Mouse (Mus musculus) limb, embryonic 15.5 days (tissue): ENCODE data around the gene Ino80. TPM values are rescaled to one million over a fixed set of nuclear protein-coding genes. Genes with fewer than 3 reads are reported as not detected.

Experiments
- ATAC-seq: fragments of 200-750 bp; cut with Nextera tagmentation; 2 replicates; pipeline ENCODE4 v1.8.0; 2017; ENCODE audit warnings: low read depth, moderate TSS enrichment; ENCODE audit not compliant: insufficient number of reproducible peaks, low FRiP score, low TSS enrichment
- H3K27ac ChIP-seq: fragments of 300-500 bp; sonication (generic); 2 replicates; pipeline ENCODE4 v1.5.1; 2015; ENCODE audit warnings: moderate library complexity, mild to moderate bottlenecking, inconsistent platforms
- H3K27me3 ChIP-seq: fragments of 300-500 bp; sonication (generic); 2 replicates; pipeline ENCODE4 v1.6.1; 2015; ENCODE audit warnings: inconsistent platforms
- H3K36me3 ChIP-seq: fragments of 300-500 bp; sonication (generic); 2 replicates; pipeline ENCODE4 v1.6.1; 2015; ENCODE audit warnings: inconsistent platforms
- H3K4me1 ChIP-seq: fragments of 300-500 bp; sonication (generic); 2 replicates; pipeline ENCODE4 v1.6.1; 2015; ENCODE audit warnings: inconsistent platforms
- H3K4me2 ChIP-seq: fragments of 300-500 bp; sonication (generic); 2 replicates; pipeline ENCODE4 v1.6.1; 2015; ENCODE audit warnings: mild to moderate bottlenecking, inconsistent platforms
- H3K4me3 ChIP-seq: fragments of 300-500 bp; sonication (generic); 2 replicates; pipeline ENCODE4 v1.5.1; 2015; ENCODE audit warnings: mild to moderate bottlenecking, inconsistent platforms
- H3K9ac ChIP-seq: fragments of 300-500 bp; sonication (generic); 2 replicates; pipeline ENCODE4 v1.6.1; 2015; ENCODE audit warnings: inconsistent platforms
- H3K9me3 ChIP-seq: fragments of 300-500 bp; sonication (generic); 2 replicates; pipeline ENCODE4 v1.6.1; 2016; ENCODE audit warnings: inconsistent platforms
- WGBS: fragments of 180-500 bp; shearing (Covaris S2); methylation state at CpG from one replicate; pipeline ENCODE4 v1.1.7; 2015; 5-methylcytosine and 5-hydroxymethylcytosine counted together
- polyA plus RNA-seq: library from polyadenylated mRNA; unstranded; fragments of >200 nt; fragmentation: Nextera tagmentation; extraction: Ambion mirVana; gene quantifications from 2 replicates; pipeline ENCODE4 v1.2.1, GENCODE M21; 2015

The Ino80 gene
- polyA plus RNA-seq, 1 experiment from 2014 or later = 4.0 TPM

DNA sequence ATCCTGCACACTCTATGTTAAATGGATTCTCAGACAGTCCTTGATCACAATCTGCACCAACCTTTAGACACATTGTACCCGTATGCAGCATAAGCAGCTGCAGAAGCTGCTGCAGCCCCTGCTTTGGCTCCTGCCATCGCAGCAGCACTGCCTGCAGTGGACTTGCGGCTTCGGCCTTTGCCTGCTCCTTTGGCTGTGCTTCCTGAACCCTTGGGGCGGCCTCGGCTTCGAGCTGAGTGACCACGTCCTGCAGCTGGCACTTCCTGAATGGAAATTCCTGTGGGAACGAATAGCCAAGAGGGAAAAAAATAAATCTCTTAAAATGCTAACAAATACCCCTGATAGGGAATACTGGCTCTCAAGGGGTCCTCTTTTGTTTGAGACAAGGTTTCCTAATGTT, 100.2 kb downstream of the Ino80 start:
- Histone ChIP-seq H3K9me3 (no peaks in the 10 kb centered on the region), H3K4me3 (no peak overlapping the region), H3K27ac (no peak overlapping the region), H3K4me2 (no peak overlapping the region), H3K9ac (no peak overlapping the region), H3K4me1 (no peaks in the 10 kb centered on the region), H3K27me3 (no peaks in the 10 kb centered on the region), H3K36me3 (peaks cover 93% of the 10 kb centered on the region)
- no peak for ATAC-seq
- 83% methylated on average over 9 of the region's 9 CpGs for WGBS

DNA sequence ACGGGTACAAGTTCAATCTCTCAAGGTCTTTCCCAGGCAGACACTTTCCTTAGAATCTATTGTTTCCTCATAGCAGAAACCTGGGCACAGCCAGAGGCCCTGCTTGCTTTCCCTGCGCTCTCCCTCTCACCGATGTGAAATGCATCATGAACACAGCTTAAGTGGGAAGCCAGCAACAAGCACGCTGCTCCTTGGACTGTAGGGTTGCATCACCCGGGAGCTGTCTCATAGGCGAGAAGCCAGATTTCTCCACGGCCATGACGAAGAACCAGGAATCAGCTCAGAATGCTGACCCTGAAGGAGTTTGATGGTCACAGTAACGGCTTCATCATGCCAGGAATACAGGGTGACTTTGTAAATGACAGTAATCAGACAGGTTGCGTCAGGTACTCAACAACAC, 107.4 kb downstream of the Ino80 start:
- H3K4me3 ChIP-seq = no peak overlapping the region
- WGBS = 92% methylated on average over 10 of the region's 10 CpGs
- peaks cover 59% of the 10 kb centered on the region for H3K36me3 ChIP-seq
- H3K4me2 ChIP-seq = no peak overlapping the region
- no peaks in the 10 kb centered on the region for H3K4me1 ChIP-seq
- H3K9ac ChIP-seq = no peak overlapping the region
- H3K27ac ChIP-seq = no peak overlapping the region
- no peaks in the 10 kb centered on the region for H3K27me3 ChIP-seq
- H3K9me3 ChIP-seq = no peaks in the 10 kb centered on the region
- ATAC-seq = no peak

DNA sequence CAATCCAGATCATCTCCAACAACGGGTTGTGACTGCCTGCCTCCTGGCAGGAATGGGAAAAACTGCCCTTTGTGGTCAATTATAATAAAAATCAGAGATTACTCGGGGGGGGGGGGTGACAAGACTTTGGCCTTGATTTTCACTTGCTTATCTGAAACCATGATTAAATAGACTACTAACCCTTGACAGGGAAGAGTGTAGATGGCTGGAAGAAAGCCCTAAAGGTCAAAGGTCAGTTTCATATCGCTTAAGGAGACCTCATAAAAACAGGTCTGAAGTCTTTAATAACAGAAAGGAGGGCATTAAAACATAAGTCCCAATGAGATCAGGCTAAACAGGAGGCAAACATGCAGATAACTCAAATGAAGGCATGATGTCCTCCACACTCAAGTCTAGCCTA, 110.1 kb downstream of the Ino80 start:
- Histone ChIP-seq H3K27me3 (no peaks in the 10 kb centered on the region), H3K4me2 (no peak overlapping the region), H3K4me1 (no peaks in the 10 kb centered on the region), H3K9me3 (no peaks in the 10 kb centered on the region), H3K4me3 (no peak overlapping the region), H3K9ac (no peak overlapping the region), H3K27ac (no peak overlapping the region), H3K36me3 (peaks cover 33% of the 10 kb centered on the region)
- ATAC-seq = no peak
- 65% methylated on average over 3 of the region's 3 CpGs for WGBS

DNA sequence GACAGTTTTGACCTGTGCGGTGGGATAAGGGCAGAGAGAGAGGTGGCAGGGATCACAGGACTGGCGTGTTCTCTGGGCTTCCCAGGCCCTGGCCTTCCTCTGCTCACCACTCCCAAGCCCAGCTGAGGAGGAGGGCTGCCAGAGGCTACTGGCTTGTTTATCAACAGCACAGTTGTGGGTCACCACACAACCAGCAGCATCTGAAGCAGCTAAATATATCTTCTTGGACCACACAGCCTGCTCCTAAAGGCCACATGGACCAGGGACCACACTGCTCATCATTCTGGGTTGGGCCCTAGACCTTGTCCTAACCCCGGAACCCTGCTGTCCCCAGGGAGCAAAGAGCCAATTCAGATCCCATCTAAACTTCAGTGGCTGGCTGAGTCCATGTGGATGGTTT, 112.5 kb downstream of the Ino80 start:
- H3K27ac ChIP-seq = no peak overlapping the region
- H3K9me3 ChIP-seq = no peaks in the 10 kb centered on the region; the same call in 1 of the 2 replicates
- H3K4me3 ChIP-seq = no peak overlapping the region
- WGBS = 82% methylated on average over 3 of the region's 3 CpGs
- no peaks in the 10 kb centered on the region for H3K4me1 ChIP-seq
- no peak overlapping the region for H3K4me2 ChIP-seq
- no peak overlapping the region for H3K9ac ChIP-seq
- peaks cover 16% of the 10 kb centered on the region for H3K36me3 ChIP-seq
- no peak for ATAC-seq
- H3K27me3 ChIP-seq = no peaks in the 10 kb centered on the region

DNA sequence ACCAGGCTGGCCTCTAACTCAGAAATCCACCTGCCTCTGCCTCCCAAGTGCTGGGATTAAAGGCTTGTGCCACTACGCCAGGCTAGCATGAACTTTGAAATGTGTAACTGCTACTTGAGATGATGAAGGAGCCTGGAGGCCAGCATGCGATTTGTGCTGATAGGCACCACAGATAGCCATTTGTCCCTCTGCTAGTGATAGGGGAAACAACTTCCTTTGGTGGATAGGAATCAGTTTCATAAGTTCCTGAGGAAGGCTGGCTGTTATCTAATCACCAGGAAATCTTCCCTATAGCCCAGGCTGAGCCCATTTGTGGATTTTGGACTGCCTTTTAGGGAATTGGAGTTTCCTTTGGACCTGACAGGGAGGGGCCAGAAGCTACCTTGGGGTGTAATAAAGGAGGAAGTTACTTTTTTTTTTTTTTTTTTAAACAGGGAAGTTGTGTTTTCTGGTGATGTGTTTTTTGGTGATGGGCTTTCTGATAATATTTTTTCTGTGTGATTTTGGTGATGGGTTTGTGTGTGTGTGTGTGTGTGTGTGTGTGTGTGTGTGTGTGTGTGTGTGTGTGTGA, 117.7 kb downstream of the Ino80 start:
- ATAC-seq = no peak
- H3K4me3 ChIP-seq = no peak overlapping the region
- H3K27me3 ChIP-seq = no peaks in the 10 kb centered on the region
- no peak overlapping the region for H3K9ac ChIP-seq
- no peak overlapping the region for H3K4me2 ChIP-seq
- H3K27ac ChIP-seq = no peak overlapping the region
- WGBS = 72% methylated on average over 2 of the region's 2 CpGs
- H3K4me1 ChIP-seq = no peaks in the 10 kb centered on the region
- H3K9me3 ChIP-seq = no peaks in the 10 kb centered on the region; the same call in 1 of the 2 replicates
- no peaks in the 10 kb centered on the region for H3K36me3 ChIP-seq

DNA sequence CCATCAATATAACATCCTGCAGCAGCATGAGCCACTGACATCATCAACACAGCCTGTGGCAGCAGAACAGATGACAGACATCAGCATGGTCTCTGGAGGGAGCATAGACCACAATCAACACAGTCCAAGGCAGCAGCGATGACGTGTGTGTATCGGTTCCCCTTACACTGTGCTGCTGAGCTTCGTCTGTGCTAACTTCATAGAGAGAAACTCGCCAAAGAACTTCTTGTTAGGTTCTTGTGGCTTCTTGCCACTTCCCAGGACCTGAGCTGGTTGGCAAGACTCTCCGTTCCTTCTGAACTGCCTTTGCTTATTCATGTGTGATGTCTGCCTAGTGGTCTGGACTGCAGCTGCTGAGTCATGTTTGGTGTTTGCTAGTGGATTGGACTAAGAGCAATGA, 119.2 kb downstream of the Ino80 start:
- Histone ChIP-seq H3K9ac (no peak overlapping the region), H3K4me2 (no peak overlapping the region), H3K9me3 (no peaks in the 10 kb centered on the region; the same call in 1 of the 2 replicates), H3K27me3 (no peaks in the 10 kb centered on the region), H3K27ac (no peak overlapping the region), H3K36me3 (no peaks in the 10 kb centered on the region), H3K4me3 (no peak overlapping the region), H3K4me1 (no peaks in the 10 kb centered on the region)
- WGBS = 74% methylated on average over 6 of the region's 6 CpGs
- no peak for ATAC-seq

DNA sequence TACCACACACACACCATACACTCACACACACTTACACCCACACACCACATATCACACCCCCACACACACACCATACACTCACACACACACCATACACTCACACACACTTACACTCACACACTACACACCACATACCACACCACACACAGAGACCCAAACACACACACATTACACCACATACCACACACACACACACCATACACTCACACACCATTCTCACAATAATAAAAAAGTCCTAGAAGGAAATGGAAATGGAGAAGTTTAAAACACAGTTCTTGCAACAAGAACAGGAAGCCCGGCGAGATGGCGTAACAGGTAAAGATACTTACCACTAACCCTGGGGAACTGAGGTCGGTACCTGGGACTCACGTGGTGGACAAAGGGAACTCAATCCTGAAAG, 120.7 kb downstream of the Ino80 start:
- no peak overlapping the region for H3K4me2 ChIP-seq
- H3K27ac ChIP-seq = no peak overlapping the region

DNA sequence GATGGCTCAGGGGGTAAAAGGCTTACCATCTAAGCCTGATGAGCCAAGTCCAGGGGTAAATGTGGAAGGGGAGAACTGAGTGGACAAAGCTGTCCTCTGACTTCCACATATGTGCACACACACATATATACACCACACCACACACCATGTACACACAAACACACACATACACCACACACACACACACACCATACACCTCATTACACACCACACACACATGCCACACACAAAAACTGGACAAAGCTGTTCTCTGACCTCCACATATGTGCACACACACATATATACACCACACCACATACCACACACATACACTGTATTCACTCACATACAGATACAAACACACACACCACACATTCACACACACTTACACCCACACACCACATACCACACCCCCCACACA, 121.2 kb downstream of the Ino80 start:
- no peak for ATAC-seq
- H3K9me3 ChIP-seq = no peaks in the 10 kb centered on the region; the same call in 1 of the 2 replicates
- H3K9ac ChIP-seq = no peak overlapping the region
- H3K27me3 ChIP-seq = peaks cover 4% of the 10 kb centered on the region
- peaks cover 4% of the 10 kb centered on the region for H3K4me1 ChIP-seq
- no peak overlapping the region for H3K4me3 ChIP-seq
- H3K27ac ChIP-seq = no peak overlapping the region
- no peak overlapping the region for H3K4me2 ChIP-seq
- no peaks in the 10 kb centered on the region for H3K36me3 ChIP-seq

More for the DNA sequence above, 120.7 kb downstream of the Ino80 start:
- H3K9me3 ChIP-seq = no peaks in the 10 kb centered on the region; the same call in 1 of the 2 replicates
- H3K4me1 ChIP-seq = no peaks in the 10 kb centered on the region
- H3K4me3 ChIP-seq = no peak overlapping the region
- H3K27me3 ChIP-seq = no peaks in the 10 kb centered on the region; the same call in 1 of the 2 replicates
- ATAC-seq = no peak
- 91% methylated on average over 5 of the region's 5 CpGs for WGBS
- H3K9ac ChIP-seq = no peak overlapping the region
- no peaks in the 10 kb centered on the region for H3K36me3 ChIP-seq

DNA sequence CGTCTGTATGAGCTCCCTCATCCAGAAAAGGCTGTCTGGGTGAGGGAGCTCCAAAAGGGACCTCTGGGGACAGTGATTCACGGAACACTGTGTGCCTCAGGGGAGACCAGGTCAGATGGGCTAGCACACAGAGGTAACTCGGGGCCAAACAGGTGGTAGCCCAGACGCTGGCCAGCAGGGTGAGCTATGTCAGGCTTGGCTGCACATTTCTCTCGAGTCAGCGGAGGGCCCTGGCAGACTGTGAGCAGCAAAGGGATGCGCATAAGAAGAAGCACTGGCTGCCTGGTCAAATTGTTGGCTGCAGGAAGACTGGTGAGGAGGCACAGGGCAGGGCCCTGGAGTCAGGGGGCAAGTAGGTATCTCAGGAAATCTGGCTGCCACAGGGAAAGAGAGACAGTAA, 121.8 kb downstream of the Ino80 start:
- no peak overlapping the region for H3K4me2 ChIP-seq
- no peak for ATAC-seq
- WGBS = 22% methylated on average over 7 of the region's 7 CpGs

DNA sequence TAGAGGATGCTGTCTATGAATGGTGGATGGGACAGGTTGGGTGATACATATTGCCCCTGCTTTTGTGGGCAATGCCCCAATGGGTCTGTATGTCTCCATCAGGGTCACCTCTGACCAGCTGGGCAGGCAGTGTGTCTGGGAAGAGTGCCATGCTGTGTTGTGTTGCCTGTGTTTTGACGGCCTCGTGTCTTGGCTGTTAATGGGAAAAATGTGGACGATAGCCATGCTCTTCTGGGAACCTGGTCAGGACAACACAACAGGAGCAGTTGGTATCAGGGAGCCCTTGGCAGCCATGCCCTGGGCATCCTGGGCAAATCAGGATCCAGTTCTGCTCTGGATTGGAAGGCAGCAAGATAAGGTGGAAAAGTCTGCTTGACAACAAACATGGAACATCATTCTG, 122.4 kb downstream of the Ino80 start:
- Histone ChIP-seq H3K4me3 (no peak overlapping the region), H3K36me3 (no peaks in the 10 kb centered on the region), H3K9me3 (no peaks in the 10 kb centered on the region; the same call in 1 of the 2 replicates), H3K4me1 (peaks cover 13% of the 10 kb centered on the region), H3K9ac (no peak overlapping the region), H3K27ac (no peak overlapping the region), H3K4me2 (no peak overlapping the region), H3K27me3 (peaks cover 17% of the 10 kb centered on the region)
- no peak for ATAC-seq
- WGBS = 79% methylated on average over 3 of the region's 3 CpGs

More for the DNA sequence above, 121.8 kb downstream of the Ino80 start:
- H3K9ac ChIP-seq = no peak overlapping the region
- H3K4me1 ChIP-seq = peaks cover 10% of the 10 kb centered on the region
- no peak overlapping the region for H3K27ac ChIP-seq
- H3K9me3 ChIP-seq = no peaks in the 10 kb centered on the region; the same call in 1 of the 2 replicates
- H3K36me3 ChIP-seq = no peaks in the 10 kb centered on the region
- H3K27me3 ChIP-seq = peaks cover 11% of the 10 kb centered on the region
- no peak overlapping the region for H3K4me3 ChIP-seq

DNA sequence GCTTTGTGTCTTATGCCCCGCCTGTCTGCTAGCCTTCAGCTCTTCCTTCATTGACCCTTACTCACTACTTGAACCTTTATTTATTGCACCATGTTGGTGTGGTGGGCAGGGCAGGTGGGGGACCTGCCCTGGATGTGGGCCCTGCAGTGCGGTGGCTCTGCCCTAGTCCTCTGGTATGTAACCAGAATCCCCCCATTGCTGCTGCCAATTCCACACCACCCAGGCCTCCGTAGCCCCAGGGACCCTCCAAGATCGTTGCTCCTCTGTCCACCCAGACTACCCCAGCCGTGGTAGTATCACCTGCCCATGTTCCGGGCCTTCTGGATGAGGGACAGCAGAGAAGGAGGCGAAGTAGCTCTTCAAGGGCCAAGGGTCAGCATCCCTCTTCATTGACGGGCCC, 123.8 kb downstream of the Ino80 start:
- no peak overlapping the region for H3K4me2 ChIP-seq
- peaks cover 21% of the 10 kb centered on the region for H3K27me3 ChIP-seq
- ATAC-seq = no peak
- no peaks in the 10 kb centered on the region for H3K36me3 ChIP-seq
- WGBS = 86% methylated on average over 8 of the region's 8 CpGs
- no peak overlapping the region for H3K9ac ChIP-seq
- peaks cover 13% of the 10 kb centered on the region for H3K4me1 ChIP-seq
- H3K9me3 ChIP-seq = no peaks in the 10 kb centered on the region; the same call in 1 of the 2 replicates
- no peak overlapping the region for H3K4me3 ChIP-seq
- no peak overlapping the region for H3K27ac ChIP-seq

DNA sequence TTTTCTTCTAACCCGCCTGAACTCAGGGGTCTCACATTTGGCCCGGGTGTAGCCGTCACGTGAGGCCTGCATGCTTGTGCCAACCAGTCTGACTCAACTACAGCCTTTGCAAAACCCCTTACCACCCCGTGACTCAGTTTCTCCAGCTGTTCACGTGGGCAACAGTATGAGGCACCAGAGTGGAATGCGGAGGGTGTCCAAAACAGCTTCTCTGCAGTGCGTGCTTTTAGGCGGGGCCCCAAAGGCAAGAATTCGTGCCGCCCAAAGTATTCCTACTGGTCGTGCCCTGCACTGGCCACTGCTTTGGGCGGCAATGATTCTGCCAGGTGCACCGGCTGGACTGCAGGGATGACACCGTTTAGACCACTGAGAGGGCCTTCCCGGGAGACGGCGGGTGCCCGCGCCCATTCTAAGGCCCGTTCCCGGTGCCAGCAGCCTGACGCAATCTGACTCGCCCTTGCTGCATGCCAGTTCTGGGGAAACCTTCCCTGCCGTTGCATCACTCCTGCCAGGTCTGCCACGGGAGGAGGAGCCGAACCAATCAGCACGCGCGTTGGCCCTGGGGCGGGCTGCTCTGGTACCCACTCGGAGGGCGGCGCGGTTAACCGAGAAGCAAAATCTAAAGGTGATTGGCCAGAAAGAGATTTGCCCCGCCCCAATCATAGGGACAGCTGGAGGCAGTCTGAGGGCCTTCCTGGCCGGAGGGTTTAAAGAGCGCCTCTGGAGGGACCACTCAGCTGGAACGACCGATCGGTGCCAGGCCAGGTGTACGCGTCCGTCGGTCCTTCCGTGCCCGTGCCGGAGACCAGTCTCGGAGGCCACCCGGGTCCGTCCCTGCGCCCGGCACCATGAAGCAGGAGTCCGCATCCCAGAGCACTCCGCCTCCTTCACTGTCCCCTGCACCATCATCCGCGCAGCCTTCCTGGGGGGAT, 126.7 kb downstream of the Ino80 start, which contains the start of gene Chac1:
TSS of gene Chac1 (plus strand) at position 675 of the 932 bp plus-strand sequence.
- Histone ChIP-seq H3K27ac (no peak within 1 kb of the TSS), H3K4me3 (peak within 1 kb of the TSS; percentile 54), H3K9ac (peak within 1 kb of the TSS; percentile 31), H3K9me3 (no peaks in the 10 kb centered on the region), H3K36me3 (no peaks in the 10 kb centered on the region), H3K4me1 (peaks cover 13% of the 10 kb centered on the region), H3K27me3 (peaks cover 21% of the 10 kb centered on the region), H3K4me2 (peak within 1 kb of the TSS; percentile 92)
- 5% methylated on average over 57 of the region's 58 CpGs for WGBS
- ATAC-seq = peak; percentile 72; the same call in 1 of the 2 replicates
